ENCODE assay signal across 10 mouse cellular contexts in the genomic region with DNA sequence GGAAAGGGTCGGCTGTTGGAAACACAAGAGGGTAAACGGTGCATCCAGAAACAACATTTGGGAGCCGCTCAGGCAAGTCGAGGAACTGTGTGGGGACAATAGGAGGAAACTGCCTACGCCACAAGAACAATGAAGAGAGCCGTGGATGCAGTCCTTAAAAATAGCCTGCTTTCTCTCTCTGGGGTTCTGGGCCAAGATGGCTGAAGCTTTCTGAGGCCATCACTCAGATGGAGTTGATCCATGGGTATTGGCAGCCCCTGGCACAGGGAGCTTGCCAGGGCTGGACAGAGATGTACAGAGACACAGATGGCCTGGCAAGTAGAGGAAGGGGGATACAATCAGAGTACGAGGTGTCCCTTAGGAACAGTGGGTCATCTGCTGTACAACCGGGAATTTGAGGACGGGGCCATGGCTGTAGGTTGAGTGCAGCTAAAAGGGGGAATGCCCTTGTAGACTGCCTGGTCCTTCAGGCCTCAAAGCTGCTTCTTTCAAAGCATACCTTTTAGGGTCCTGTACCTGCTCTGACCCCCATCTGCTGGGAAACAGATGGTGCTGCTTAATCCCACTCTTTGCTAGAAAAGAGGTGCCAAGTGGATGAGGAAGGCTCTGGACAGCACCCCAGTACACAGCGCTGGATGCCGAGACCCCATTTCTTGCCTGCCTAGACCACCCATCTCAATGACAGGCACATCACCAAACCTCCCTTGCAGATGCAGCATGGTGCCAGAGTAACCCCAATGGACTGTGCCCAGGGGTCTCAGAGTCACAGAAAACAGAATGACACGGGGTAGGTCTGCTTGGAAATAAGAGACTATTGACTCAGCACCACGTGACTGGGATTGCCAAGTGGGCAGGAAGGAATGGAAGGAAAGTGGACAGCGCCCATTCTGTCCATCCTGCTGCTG.
A peak's percentile ranks its signal among the peaks of the same experiment; 100 is the strongest.
DNase-seq lines count a peak whose midpoint lies in the region; ATAC-seq lines count a peak whose summit lies in the region.
"Had no signal": no experiment of that assay in that cellular context is flagged by ENCODE, and none has a peak within 500 bp of the region (broad histone marks: within the 10 kb centered on the region; RNA-seq: fewer than 3 reads in every experiment).

No protein-coding gene starts in this region.

- peak overlapping the region; percentile 86 for H3K27ac ChIP-seq in kidney, embryonic 15.5 days
- H3K27ac ChIP-seq in limb, embryonic 15.5 days = peak overlapping the region; percentile 88

- no peak overlapping the region for H3K4me2 ChIP-seq in kidney, embryonic 15.5 days
- no peak overlapping the region for H3K4me2 ChIP-seq in limb, embryonic 15.5 days
- H3K4me2 ChIP-seq: liver, embryonic 13.5 days had no signal

- H3K4me3 ChIP-seq in kidney, embryonic 15.5 days (replicated peaks) = no peak overlapping the region
- H3K4me3 ChIP-seq in limb, embryonic 15.5 days = no peak overlapping the region
- H3K4me3 ChIP-seq: liver, embryonic 13.5 days had no signal

- no peak for DNase-seq in kidney, adult 11 months
- DNase-seq in cerebellum, adult 11 months = peak; percentile 70
- DNase-seq in heart, adult 8-10 months (ENCODE audit: low spot score) = peak; percentile 76
- no peak for DNase-seq in embryo, embryonic 10.5 days (ENCODE audit: low spot score)
- DNase-seq in thymus, postnatal 4 days = no peak
- DNase-seq: liver, embryonic 13.5 days; thymus, postnatal 36 days had no signal

- 72% methylated on average over 14 of the region's 14 CpGs for WGBS in kidney, embryonic 15.5 days
- WGBS in limb, embryonic 15.5 days = 82% methylated on average over 14 of the region's 14 CpGs

- H3K9me3 ChIP-seq in kidney, embryonic 15.5 days (replicated peaks) = no peaks in the 10 kb centered on the region
- H3K9me3 ChIP-seq in limb, embryonic 15.5 days = no peaks in the 10 kb centered on the region
- H3K9me3 ChIP-seq: liver, embryonic 13.5 days had no signal

- no peak for ATAC-seq in kidney, embryonic 15.5 days (replicated peaks; ENCODE audit: low FRiP score)
- no peak for ATAC-seq in limb, embryonic 15.5 days (ENCODE audit: insufficient number of reproducible peaks, low FRiP score, low TSS enrichment, low read depth)
- no peak for ATAC-seq in inflammation-experienced regulatory T-cells, adult 6 months

- H3K27me3 ChIP-seq in kidney, embryonic 15.5 days = no peaks in the 10 kb centered on the region
- no peaks in the 10 kb centered on the region for H3K27me3 ChIP-seq in limb, embryonic 15.5 days
- H3K27me3 ChIP-seq: liver, embryonic 13.5 days had no signal

- H3K9ac ChIP-seq in kidney, embryonic 15.5 days = no peak overlapping the region
- H3K9ac ChIP-seq in limb, embryonic 15.5 days = no peak overlapping the region
- H3K9ac ChIP-seq: liver, embryonic 13.5 days had no signal

- peaks cover 20% of the 10 kb centered on the region; the same call in 1 of the 2 replicates for H3K36me3 ChIP-seq in kidney, embryonic 15.5 days
- no peaks in the 10 kb centered on the region for H3K36me3 ChIP-seq in limb, embryonic 15.5 days

- peaks cover 25% of the 10 kb centered on the region for H3K4me1 ChIP-seq in kidney, embryonic 15.5 days
- H3K4me1 ChIP-seq in limb, embryonic 15.5 days = peaks cover 19% of the 10 kb centered on the region

Comparison
In these comparisons a context has a peak if more than half of its experiments do, and no peak if none do; other contexts are left out.
1. DNase-seq: peak in cerebellum, adult 11 months (single experiment) and heart, adult 8-10 months (single experiment); none in kidney, adult 11 months (single experiment), embryo, embryonic 10.5 days (single experiment) and thymus, postnatal 4 days (single experiment).